Mouse (Mus musculus): ENCODE data around the gene Trim8. TPM values are rescaled to one million over a fixed set of nuclear protein-coding genes. Genes with fewer than 3 reads are reported as not detected.

Trim8 gene
- total and polyA plus RNA-seq, 2 experiments from 2014 or later: 14.3 to 35.9 TPM

DNA sequence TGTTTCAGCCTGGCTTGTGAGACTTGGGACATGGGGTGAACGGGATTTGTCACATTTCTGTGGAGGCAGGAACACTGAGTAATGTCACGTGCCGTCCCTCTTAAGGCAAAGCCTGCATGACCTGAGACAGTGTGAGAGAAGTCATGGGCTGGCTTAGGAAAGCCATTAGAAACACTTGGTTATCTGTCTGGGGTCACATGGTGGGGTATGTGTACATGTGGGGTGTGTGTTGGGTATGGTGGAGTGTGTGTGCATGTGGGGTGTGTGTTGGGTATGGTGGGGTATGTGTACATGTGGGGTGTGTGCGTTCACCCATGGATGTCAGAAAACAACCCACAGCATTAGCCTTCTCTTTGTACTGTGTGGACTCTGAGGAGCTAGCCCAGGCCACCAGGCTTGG is 48.9 kb downstream of the Trim8 start:
- H3K4me2 ChIP-seq (ENCODE audit: low read depth, low read length): no peak overlapping the region
- H3K9me3 ChIP-seq (replicated peaks; ENCODE audit: control insufficient read depth, low read length): no peaks in the 10 kb centered on the region
- no peaks in the 10 kb centered on the region for H3K27me3 ChIP-seq (ENCODE audit: control insufficient read depth, insufficient read depth, low read length)
- no peak overlapping the region for H3K27ac ChIP-seq (ENCODE audit: low read depth)
- TF ChIP-seq EP300 (IDR thresholded peaks at IDR 0.05; ENCODE audit: low read depth): no peak
- no peak for TF ChIP-seq CTCF (IDR thresholded peaks at IDR 0.05; ENCODE audit: low read depth)
- H3K36me3 ChIP-seq (replicated peaks; ENCODE audit: control insufficient read depth, insufficient read depth, low read length): peaks cover 41% of the 10 kb centered on the region
- no peak overlapping the region for H3K9ac ChIP-seq (replicated peaks; ENCODE audit: low read depth, low read length)
- no peak for DNase-seq (ENCODE audit: low spot score)
- no peak overlapping the region for H3K4me3 ChIP-seq (ENCODE audit: low read depth, low read length)
- no peak for ATAC-seq (ENCODE audit: insufficient read depth, low read depth)
- no peaks in the 10 kb centered on the region for H3K4me1 ChIP-seq (ENCODE audit: control insufficient read depth, insufficient read depth)
- WGBS: 86% methylated on average over 4 of the region's 4 CpGs

DNA sequence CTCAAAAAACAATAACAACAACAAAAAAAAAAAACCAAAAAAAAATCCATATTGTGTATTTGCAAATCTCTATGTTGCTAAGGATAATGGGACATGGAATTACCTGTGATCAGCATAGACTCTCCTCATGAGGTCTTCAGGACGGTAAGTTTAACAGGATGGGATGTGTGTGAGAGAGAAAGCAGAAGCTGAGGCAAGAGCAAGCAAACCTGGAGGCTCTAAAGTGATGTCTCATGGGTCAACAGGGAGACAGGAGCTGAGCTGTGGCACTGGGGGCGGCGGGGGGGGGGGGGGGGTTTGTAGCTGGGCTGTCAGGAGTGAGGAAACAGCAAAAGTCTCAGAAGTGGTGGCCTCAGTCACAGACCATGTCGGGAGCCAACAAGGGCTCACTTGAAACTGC is 51.0 kb downstream of the Trim8 start:
- no peak overlapping the region for H3K4me2 ChIP-seq (ENCODE audit: low read depth, low read length)
- H3K27ac ChIP-seq (ENCODE audit: low read depth): no peak overlapping the region
- no peaks in the 10 kb centered on the region for H3K9me3 ChIP-seq (replicated peaks; ENCODE audit: control insufficient read depth, low read length)
- no peak overlapping the region for H3K4me3 ChIP-seq (ENCODE audit: low read depth, low read length)
- no peak overlapping the region for H3K9ac ChIP-seq (replicated peaks; ENCODE audit: low read depth, low read length)
- DNase-seq (ENCODE audit: low spot score): no peak
- peaks cover 53% of the 10 kb centered on the region for H3K36me3 ChIP-seq (replicated peaks; ENCODE audit: control insufficient read depth, insufficient read depth, low read length)
- ATAC-seq (ENCODE audit: insufficient read depth, low read depth): no peak
- H3K4me1 ChIP-seq (ENCODE audit: control insufficient read depth, insufficient read depth): no peaks in the 10 kb centered on the region
- 83% methylated on average over 4 of the region's 4 CpGs for WGBS
- H3K27me3 ChIP-seq (ENCODE audit: control insufficient read depth, insufficient read depth, low read length): no peaks in the 10 kb centered on the region
- TF ChIP-seq EP300 (IDR thresholded peaks at IDR 0.05; ENCODE audit: low read depth) (no peak), CTCF (IDR thresholded peaks at IDR 0.05; ENCODE audit: low read depth) (no peak)

GRCm38 (mm10) chr19:46553541-46553955 is 52.0 kb downstream of the Trim8 start:
- no peak overlapping the region for H3K9ac ChIP-seq (replicated peaks; ENCODE audit: low read depth, low read length)
- no peaks in the 10 kb centered on the region for H3K4me1 ChIP-seq (ENCODE audit: control insufficient read depth, insufficient read depth)
- H3K4me2 ChIP-seq (ENCODE audit: low read depth, low read length): no peak overlapping the region
- peak; percentile 44; the same call in 1 of the 2 replicates for ATAC-seq (ENCODE audit: insufficient read depth, low read depth)
- DNase-seq (ENCODE audit: low spot score): peak; percentile 55
- H3K27ac ChIP-seq (ENCODE audit: low read depth): no peak overlapping the region
- TF ChIP-seq EP300 (IDR thresholded peaks at IDR 0.05; ENCODE audit: low read depth) (no peak), CTCF (IDR thresholded peaks at IDR 0.05; ENCODE audit: low read depth) (no peak)
- WGBS: 25% methylated on average over 11 of the region's 11 CpGs
- peaks cover 48% of the 10 kb centered on the region for H3K36me3 ChIP-seq (replicated peaks; ENCODE audit: control insufficient read depth, insufficient read depth, low read length)
- H3K4me3 ChIP-seq (ENCODE audit: low read depth, low read length): no peak overlapping the region
- H3K9me3 ChIP-seq (replicated peaks; ENCODE audit: control insufficient read depth, low read length): no peaks in the 10 kb centered on the region
- H3K27me3 ChIP-seq (ENCODE audit: control insufficient read depth, insufficient read depth, low read length): no peaks in the 10 kb centered on the region

GRCm38 (mm10) chr19:46558009-46558408 is 56.5 kb downstream of the Trim8 start:
- Histone ChIP-seq H3K27me3 (ENCODE audit: control insufficient read depth, insufficient read depth, low read length) (no peaks in the 10 kb centered on the region), H3K9ac (replicated peaks; ENCODE audit: low read depth, low read length) (no peak overlapping the region), H3K4me1 (ENCODE audit: control insufficient read depth, insufficient read depth) (no peaks in the 10 kb centered on the region; the same call in 1 of the 2 replicates), H3K4me2 (ENCODE audit: low read depth, low read length) (no peak overlapping the region), H3K36me3 (replicated peaks; ENCODE audit: control insufficient read depth, insufficient read depth, low read length) (peaks cover 20% of the 10 kb centered on the region; the same call in 1 of the 2 replicates), H3K4me3 (ENCODE audit: low read depth, low read length) (no peak overlapping the region), H3K9me3 (replicated peaks; ENCODE audit: control insufficient read depth, low read length) (no peaks in the 10 kb centered on the region), H3K27ac (ENCODE audit: low read depth) (no peak overlapping the region)
- TF ChIP-seq EP300 (IDR thresholded peaks at IDR 0.05; ENCODE audit: low read depth): no peak
- TF ChIP-seq CTCF (IDR thresholded peaks at IDR 0.05; ENCODE audit: low read depth): no peak
- no peak for ATAC-seq (ENCODE audit: insufficient read depth, low read depth)
- 75% methylated on average over 8 of the region's 8 CpGs for WGBS
- DNase-seq (ENCODE audit: low spot score): no peak

- no peak overlapping the region for H3K4me3 ChIP-seq (ENCODE audit: low read depth, low read length)
- no peak for ATAC-seq (ENCODE audit: insufficient read depth, low read depth)
- 79% methylated on average over 12 of the region's 12 CpGs for WGBS
Measured at GRCm38 (mm10) chr19:46558631-46559030, 57.1 kb downstream of the Trim8 start.

GRCm38 (mm10) chr19:46562132-46562531 is 60.6 kb downstream of the Trim8 start:
- 24% methylated on average over 1 of the region's 1 CpGs for WGBS
- TF ChIP-seq EP300 (IDR thresholded peaks at IDR 0.05; ENCODE audit: low read depth) (no peak), CTCF (IDR thresholded peaks at IDR 0.05; ENCODE audit: low read depth) (peak; percentile 87)
- H3K4me2 ChIP-seq (ENCODE audit: low read depth, low read length): no peak overlapping the region
- peaks cover 4% of the 10 kb centered on the region; the same call in 1 of the 2 replicates for H3K4me1 ChIP-seq (ENCODE audit: control insufficient read depth, insufficient read depth)
- no peaks in the 10 kb centered on the region for H3K27me3 ChIP-seq (ENCODE audit: control insufficient read depth, insufficient read depth, low read length)
- no peak overlapping the region for H3K4me3 ChIP-seq (ENCODE audit: low read depth, low read length)
- ATAC-seq (ENCODE audit: insufficient read depth, low read depth) (peak; percentile 65; the same call in 1 of the 2 replicates), DNase-seq (ENCODE audit: low spot score) (peak; percentile 83)
- peak overlapping the region; percentile 66 for H3K27ac ChIP-seq (ENCODE audit: low read depth)
- H3K36me3 ChIP-seq (replicated peaks; ENCODE audit: control insufficient read depth, insufficient read depth, low read length): peaks cover under 1% of the 10 kb centered on the region; the same call in 1 of the 2 replicates
- no peaks in the 10 kb centered on the region for H3K9me3 ChIP-seq (replicated peaks; ENCODE audit: control insufficient read depth, low read length)
- no peak overlapping the region for H3K9ac ChIP-seq (replicated peaks; ENCODE audit: low read depth, low read length)

More at GRCm38 (mm10) chr19:46558631-46559030, 57.1 kb downstream of the Trim8 start:
- Histone ChIP-seq H3K27ac (ENCODE audit: low read depth) (no peak overlapping the region), H3K4me1 (ENCODE audit: control insufficient read depth, insufficient read depth) (peaks cover 2% of the 10 kb centered on the region; the same call in 1 of the 2 replicates), H3K9ac (replicated peaks; ENCODE audit: low read depth, low read length) (no peak overlapping the region), H3K4me2 (ENCODE audit: low read depth, low read length) (no peak overlapping the region), H3K36me3 (replicated peaks; ENCODE audit: control insufficient read depth, insufficient read depth, low read length) (peaks cover 20% of the 10 kb centered on the region; the same call in 1 of the 2 replicates), H3K27me3 (ENCODE audit: control insufficient read depth, insufficient read depth, low read length) (no peaks in the 10 kb centered on the region), H3K9me3 (replicated peaks; ENCODE audit: control insufficient read depth, low read length) (no peaks in the 10 kb centered on the region)
- DNase-seq (ENCODE audit: low spot score): no peak
- TF ChIP-seq EP300 (IDR thresholded peaks at IDR 0.05; ENCODE audit: low read depth) (no peak), CTCF (IDR thresholded peaks at IDR 0.05; ENCODE audit: low read depth) (no peak)
